Mouse (Mus musculus) forebrain, embryonic 14.5 days (tissue): ENCODE data around the gene Epha10. TPM values are rescaled to one million over a fixed set of nuclear protein-coding genes. Genes with fewer than 3 reads are reported as not detected.

Experiments
- polyA plus RNA-seq: library from polyadenylated mRNA; unstranded; fragments of >200 nt; fragmentation: Nextera tagmentation; extraction: Ambion mirVana; gene quantifications from 2 replicates; pipeline ENCODE4 v1.2.1, GENCODE M21; 2014

The Epha10 gene
- polyA plus RNA-seq, 1 experiment from 2014 or later = 0.27 TPM

Other genes starting within 250 kb of the Epha10 start
- 14.8 and 15.3 TPM in 2 replicates for gene Pou3f1, start 224.1 kb upstream of the Epha10 start, polyA plus RNA-seq
- 34.5 and 42.0 TPM in 2 replicates for gene Utp11, start 187.3 kb upstream of the Epha10 start, polyA plus RNA-seq
- gene Fhl3, start 180.2 kb upstream of the Epha10 start, polyA plus RNA-seq = 1.4 TPM in 2 replicates
- gene Sf3a3, start 166.1 kb upstream of the Epha10 start, polyA plus RNA-seq = 118 TPM in 2 replicates
- gene Inpp5b, start 139.0 kb upstream of the Epha10 start, polyA plus RNA-seq = 20.8 and 22.1 TPM in 2 replicates
- gene Mtf1, start 78.8 kb upstream of the Epha10 start, polyA plus RNA-seq = 12.7 and 13.6 TPM in 2 replicates
- 57.1 and 62.4 TPM in 2 replicates for gene Yrdc, start 30.2 kb upstream of the Epha10 start, polyA plus RNA-seq
- gene 1110065P20Rik, start 29.7 kb upstream of the Epha10 start, polyA plus RNA-seq = 78.0 and 90.7 TPM in 2 replicates
- 12.9 and 13.4 TPM in 2 replicates for gene Maneal, start 18.7 kb upstream of the Epha10 start, polyA plus RNA-seq
- 3.2 and 5.6 TPM in 2 replicates for gene 9930104L06Rik, start 56.1 kb downstream of the Epha10 start, polyA plus RNA-seq
- 63.5 and 63.8 TPM in 2 replicates for gene Cdca8, start 58.4 kb downstream of the Epha10 start, polyA plus RNA-seq
- gene Rspo1, start 105.5 kb downstream of the Epha10 start, polyA plus RNA-seq = 1.8 and 2.4 TPM in 2 replicates
- gene Gnl2, start 135.7 kb downstream of the Epha10 start, polyA plus RNA-seq = 86.4 and 95.0 TPM in 2 replicates
- 1.1 and 1.3 TPM in 2 replicates for gene Dnali1, start 184.8 kb downstream of the Epha10 start, polyA plus RNA-seq
- gene Snip1, start 185.8 kb downstream of the Epha10 start, polyA plus RNA-seq = 28.9 and 31.3 TPM in 2 replicates
- 153 and 164 TPM in 2 replicates for gene Meaf6, start 204.2 kb downstream of the Epha10 start, polyA plus RNA-seq
- gene Zc3h12a, start 246.9 kb downstream of the Epha10 start, polyA plus RNA-seq = 0.14 and 0.32 TPM in 2 replicates